Mouse (Mus musculus) natural killer cell, adult 2 months (primary cell): ENCODE measurements around the gene Shank3.

Experiments
- DNase-seq, 2 experiments: peaks; one replicate each; pipeline ENCODE4 v3.0.0; 2022; ENCODE audit warnings: low spot score in 2 of 2

The Shank3 gene

DNA sequence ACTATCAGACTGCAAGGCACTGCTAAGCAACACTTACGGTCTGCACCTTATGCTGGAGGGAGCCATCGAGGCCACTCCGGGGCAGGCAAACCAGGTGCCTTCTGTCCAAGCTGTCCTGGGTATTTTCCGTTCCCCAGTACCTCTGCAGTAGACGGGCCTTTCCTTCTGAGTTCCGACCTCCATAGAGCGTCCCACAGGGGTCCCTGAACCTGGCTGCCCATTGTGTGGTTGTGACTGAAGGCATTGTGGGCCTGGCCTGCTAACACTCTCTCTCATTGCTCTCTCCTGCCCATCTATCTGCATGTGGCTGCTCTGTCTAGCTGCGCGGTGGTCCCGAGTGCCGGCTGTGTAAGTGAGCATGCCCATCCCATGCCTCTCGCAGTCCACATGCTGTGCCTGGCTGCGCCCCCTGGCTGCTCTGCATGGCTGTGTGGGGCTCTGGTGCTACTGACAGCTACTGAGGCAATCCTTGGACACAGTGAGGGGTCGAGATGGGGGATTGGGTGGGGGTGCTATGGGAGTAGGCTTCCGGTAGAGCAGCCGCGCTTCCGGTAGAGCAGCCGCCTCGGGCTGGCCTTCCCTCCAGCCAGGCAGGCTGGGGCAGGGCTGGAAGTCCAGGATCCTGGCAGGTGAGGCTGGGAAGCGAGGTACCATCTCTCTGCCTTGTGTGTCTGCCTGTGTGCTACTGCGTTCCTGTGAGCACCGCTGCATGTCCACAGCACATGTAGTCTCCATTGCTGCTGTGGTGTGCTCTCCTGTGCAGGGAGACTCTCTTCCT is 57.2 kb downstream of the Shank3 start:
- DNase-seq, result no peak

DNA sequence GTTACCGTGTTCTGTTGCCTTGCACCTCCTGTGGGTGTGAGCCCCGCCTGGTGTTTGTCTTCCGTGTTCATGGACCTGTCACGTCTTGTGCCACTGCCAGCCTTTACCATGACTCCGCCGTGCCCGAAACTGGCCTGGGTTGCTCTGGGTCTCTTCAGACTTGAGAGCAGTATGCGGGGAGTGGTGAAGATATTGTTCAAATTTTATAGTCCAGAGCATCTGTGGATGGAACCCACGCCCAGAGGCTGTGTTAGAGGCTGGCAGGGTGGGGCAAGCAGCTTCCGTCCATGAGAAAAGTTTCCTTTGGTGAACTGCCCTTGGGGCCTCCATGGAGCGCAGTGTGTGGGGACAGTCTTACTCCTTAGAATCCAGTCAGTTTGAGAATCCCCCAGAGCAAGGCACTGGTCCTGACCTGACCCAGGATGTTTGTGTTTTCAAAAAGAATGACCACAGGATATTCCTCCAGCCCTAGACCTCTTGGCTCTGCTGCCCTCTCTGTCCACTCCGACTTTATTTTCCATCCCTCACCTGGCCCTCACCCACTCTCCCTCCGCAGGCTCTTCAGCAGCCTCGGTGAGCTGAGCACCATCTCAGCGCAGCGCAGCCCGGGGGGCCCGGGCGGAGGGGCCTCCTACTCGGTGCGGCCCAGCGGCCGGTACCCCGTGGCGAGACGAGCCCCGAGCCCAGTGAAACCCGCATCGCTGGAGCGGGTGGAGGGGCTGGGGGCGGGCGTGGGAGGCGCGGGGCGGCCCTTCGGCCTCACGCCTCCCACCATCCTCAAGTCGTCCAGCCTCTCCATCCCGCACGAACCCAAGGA is 58.0 kb downstream of the Shank3 start:
- DNase-seq, result no peak

DNA sequence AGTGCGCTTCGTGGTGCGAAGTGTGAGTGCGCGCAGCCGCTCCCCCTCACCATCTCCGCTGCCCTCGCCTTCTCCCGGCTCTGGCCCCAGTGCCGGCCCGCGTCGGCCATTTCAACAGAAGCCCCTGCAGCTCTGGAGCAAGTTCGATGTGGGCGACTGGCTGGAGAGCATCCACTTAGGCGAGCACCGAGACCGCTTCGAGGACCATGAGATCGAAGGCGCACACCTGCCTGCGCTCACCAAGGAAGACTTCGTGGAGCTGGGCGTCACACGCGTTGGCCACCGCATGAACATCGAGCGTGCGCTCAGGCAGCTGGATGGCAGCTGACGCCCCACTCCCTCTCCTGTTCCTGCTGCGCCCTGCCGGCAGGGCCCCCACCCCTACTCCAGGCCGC is 58.6 kb downstream of the Shank3 start:
- DNase-seq, result no peak

DNA sequence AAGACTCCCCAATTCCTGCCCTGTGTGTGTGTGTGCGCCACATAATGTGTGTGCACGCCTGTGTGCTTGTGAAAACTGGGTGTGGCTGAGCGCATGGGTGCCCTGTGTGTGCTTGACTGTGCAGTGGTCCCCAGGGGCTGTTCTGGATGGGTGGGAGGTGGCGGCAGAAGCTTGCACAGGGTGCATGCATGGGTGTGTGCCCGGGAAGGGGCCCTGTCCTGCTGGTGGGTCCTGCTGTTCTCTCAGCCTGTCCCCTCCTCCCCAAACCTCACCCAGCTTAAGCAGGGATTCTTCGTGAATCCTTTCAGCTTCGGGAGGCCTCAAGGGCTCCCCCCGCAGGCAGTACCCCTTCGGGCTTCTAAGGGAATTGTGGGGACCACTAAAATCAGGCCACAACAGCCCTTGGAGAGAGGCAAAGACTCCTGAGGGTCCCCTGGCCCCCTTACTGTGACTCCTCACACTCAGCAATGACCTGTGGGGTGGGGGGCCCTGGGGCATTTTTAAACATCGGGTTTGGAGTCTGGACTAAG is 59.8 kb downstream of the Shank3 start:
- DNase-seq, result no peak

DNA sequence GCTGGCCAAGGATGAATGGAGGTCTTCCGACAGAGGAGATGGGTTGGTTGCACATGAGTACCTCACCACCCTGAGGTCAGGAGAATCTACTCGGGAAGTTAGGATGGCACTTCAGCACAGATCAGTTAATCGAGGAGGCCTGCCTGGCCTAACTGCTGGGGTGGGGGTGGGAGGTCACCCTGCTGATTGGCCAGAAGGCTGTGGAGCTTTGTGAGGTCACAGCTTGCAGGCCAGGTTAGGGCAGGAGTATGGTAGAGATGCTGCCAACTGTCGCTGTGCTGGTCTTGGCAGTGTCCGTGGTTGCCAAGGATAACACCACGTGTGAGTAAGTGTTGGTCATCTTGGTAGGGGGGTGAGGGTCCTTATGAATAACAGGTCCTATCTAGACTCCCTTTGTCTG is 68.7 kb downstream of the Shank3 start, which contains the start of gene Acr:
Gene Acr, plus strand, starts transcription at position 213 of the 400 bp plus-strand sequence.
- DNase-seq, result no peak

DNA sequence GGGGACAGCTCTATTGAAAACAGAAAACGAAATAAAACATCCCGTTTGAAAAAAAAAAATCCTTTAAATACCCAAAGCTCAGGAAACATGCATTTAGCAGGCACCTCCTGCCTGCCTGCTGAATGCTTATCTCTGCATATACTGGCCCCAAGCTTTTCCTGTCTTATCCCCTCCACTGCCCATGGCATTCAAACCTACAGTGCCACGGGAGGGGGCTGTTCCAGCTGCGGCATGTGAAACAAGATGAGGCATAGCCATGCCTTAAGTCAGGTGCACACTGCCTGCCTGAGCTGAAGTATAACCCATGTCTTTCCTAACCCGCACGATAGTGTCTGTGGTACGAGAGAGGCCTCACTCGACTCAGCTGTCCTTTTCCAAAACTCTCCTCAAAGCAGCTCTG is 72.7 kb downstream of the Shank3 start:
- DNase-seq, result no peak

DNA sequence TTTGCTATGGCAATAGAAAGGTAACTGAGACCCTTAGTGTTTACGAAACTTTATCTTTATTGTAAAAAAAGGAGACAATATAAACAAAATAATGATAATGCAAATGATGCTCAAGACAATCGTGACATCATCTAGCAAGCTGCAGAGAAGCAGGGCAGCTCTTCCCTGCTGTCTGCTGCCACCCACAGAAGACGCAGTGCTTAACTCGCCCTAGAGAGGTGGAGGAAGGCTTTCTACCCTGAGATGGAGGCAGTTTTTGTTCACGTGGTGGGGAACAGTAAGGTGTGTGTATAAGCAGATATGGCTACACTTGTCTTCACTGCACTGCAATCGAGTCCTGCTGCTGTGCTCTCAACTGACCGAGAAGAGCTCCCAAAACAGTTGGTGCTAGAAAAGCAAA is 83.1 kb downstream of the Shank3 start:
- DNase-seq, result no peak

DNA sequence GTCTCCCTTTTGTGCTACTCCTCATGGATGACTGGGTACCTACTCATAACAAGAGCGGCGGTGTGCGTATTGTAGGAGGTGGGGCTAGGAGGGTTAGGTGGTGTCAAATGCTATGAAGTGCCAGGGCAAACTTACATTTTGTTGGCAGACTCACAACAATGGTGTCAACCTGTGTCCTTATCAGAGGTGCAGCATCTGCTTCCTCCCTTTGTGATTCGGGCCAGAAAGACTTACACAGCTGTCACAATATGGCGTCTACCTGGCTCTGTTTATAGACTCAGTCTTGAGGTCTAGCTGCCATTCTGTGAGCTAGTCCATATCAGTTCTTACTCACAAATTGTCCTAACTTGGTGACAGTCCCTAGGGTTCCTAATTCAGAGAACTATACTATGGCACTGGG is 85.7 kb downstream of the Shank3 start:
- DNase-seq, result no peak

DNA sequence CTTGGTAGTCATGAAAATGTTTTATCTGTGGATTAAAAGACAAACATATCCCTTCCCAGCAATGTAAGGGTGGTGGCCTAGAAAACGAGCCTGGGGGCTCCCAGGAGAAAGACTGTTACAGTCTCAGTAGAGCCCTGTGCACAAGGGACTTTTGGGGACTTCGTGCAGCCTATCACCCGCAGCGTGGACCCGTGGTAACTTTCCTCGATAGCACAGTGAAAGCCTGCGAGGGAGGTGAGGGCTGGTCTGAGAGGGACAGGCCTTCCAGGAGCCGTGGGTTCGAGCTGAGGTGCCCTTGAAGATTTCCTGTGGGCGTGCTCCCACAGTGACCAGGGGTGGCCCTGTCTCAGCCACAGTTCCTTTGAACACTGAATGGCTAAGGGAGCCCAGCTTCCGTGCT is 86.2 kb downstream of the Shank3 start:
- DNase-seq, result no peak

DNA sequence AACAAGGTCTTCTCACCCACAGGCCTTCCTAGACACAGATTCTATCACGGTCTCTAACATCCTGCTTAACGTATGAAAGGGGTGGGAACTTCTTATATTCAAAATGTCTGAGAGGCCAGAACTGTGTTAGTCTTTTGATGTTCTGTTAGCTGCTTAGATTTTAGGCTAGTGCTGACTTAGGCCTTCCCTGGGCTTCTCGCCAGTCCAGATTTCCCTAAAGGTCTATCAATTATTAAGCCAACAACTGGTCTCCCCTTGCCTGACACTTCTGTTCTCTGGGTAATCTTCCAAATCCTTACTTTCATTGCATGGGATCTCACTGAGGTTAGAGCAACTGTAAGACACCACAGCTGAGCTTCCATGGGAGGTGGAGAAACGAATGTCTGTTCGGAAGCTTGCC is 89.7 kb downstream of the Shank3 start:
- no peak for DNase-seq

DNA sequence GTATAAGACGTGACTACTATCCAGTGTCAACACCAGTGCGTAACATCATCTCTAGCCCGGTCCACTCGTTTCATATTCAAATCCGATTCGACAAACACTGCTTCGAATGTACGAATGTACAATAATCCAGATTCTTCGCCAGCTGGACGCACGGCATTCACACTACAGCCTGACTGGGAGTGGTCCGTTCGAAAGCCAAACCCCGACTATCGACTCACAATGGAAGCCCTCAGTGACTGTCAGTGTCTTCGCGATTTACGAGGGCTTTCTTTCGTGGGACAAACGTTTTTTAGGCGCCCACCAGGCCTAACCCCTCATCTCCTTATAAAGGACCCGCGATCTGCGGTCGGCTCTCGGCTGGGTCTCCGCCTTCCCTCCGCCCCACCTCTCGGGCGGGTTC is 91.9 kb downstream of the Shank3 start:
- no peak for DNase-seq

DNA sequence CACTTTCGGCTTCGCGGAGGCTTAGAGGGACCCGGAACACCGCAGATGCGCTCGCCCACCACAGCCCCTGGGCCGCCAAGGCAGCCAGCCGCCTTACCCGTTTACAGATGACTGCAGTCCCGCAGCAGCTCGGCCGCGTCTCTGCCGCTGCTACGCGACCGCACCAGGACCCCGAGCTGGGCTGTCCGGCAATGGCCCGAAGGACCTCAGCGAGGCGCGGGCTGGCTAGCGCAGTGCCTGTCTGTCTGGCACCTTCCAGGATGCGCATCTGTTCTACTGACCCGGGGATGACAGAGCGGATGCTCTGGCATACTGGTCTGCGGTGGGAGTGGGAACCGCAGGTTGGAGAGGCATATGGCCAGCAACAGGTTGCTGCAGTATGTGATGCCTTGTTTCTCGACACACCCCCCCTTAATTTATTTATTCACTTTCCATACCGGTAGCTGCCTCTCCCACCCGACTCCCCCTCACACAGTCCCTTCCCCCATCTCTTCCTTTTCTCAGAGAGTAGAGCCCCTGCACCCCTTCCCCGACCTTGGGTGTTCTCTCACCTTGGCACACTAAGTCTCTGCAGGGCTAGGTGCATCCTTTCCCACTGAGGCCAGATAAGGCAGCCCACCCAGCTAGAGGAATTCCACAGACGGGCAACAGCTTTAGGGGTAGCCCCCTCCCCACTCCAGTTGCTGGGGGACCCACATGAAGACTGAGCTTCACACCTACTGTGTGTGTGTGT is 92.5 kb downstream of the Shank3 start, which contains the start of gene Rabl2:
Gene Rabl2, minus strand, starts transcription at position 201 of the 733 bp plus-strand sequence.
- peak; percentile 81 to 84 for DNase-seq

DNA sequence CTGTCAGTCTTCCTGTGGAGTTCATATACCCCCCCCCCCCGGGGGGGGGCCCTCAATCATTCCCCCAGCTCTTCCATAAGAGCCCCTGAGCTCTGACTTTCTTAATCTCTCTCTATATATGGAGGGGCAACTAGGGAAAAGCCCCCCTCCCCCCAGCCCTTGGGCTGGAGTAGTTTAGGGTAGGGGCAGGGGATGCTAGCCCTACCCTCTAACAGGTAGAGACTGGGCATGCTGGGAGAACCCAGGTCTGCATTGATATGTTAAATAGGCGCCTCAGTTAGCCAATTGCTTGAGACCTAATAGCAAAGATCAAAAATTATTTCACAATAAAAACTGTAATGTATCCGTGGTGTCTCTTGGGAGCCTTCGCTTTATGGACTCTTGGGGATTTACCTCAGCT is 93.1 kb downstream of the Shank3 start:
- DNase-seq, result no peak

DNA sequence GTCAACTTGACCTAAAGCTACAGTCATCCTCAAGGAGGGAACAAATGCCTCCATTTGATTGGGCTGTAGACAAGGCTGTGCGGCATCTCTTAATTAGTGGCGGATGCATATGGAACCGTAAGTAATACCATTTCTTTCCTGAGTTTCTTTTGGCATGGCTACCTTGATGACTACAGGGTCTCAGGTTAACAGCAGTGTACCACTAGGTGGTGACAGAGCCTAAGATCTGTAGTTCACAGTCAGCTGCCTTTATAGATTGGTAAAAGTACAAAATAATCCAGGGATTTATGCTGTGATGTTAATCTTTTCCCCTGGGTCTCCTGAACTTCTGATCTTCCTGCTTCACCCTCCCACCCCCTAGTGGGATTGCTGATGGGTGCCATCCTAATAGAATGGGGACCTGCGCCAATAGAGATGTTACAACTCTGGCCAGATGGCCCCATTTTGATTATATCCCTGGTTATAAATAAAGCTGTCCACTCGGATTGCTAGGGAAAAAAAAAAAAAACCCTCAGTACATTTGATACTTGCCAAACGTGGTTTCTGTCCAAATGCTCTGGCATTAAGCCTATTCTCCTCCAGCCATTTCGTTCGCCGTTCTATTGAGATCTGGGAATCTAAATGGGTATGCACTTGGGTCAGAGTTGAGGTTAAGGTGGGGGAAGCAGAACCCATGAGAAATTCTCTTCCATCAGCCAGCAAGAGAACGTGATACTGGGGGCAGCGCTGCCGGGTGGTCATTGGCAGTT is 106.6 kb downstream of the Shank3 start:
- DNase-seq, result no peak

DNA sequence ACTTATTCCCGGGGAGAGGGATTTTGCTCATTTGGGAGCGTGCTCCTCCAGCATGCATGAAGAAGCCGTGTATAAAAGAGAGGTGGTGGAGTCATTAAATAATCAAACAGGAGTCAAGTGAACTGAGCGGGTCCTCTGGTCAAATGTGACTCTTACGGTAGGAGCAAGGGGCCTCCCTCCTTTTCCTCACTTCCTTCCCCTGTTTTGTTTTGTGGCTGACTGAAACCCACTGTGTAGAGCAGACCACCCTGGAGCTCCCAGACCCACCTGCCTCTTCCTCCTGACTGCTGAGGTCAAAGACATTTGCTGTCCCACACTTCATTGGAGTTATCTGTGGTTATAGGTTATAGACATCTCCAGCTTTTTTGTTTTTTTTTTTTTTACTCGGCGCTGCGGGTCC is 108.1 kb downstream of the Shank3 start:
- DNase-seq, result no peak

DNA sequence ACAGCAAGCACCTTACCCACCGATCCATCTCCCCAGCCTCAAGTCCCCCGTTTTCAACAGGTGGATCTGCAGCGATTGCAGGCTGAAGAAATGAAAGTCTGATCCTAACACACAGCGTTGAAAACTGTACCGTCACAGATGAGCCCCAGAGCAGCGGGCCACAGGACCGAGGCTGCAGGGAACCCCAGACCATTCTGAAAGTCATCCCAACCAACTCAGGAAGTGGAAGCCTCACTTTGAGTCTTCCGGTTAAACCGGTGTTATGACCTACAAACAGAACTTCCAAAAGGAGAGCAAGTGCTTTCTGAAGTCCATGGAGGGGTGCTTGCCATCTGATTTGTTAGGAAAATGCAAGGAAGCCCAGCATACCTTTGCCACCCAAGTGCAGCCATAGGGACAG is 108.5 kb downstream of the Shank3 start:
- no peak for DNase-seq
